Mouse (Mus musculus) C2C12 (cell line): Measurements from ENCODE around the gene St6galnac6.

Source experiments
- CTCF ChIP-seq: IDR thresholded peaks from one replicate; pipeline ENCODE4 v1.5.1; 2011; ENCODE audit not compliant: control insufficient read depth, insufficient read depth, insufficient read length
- FOSL1 ChIP-seq: IDR thresholded peaks from one replicate; pipeline ENCODE4 v1.8.0; 2011; ENCODE audit warnings: mild to moderate bottlenecking, low read length; ENCODE audit not compliant: poor library complexity, insufficient read depth, severe bottlenecking
- MAX ChIP-seq: IDR thresholded peaks from one replicate; pipeline ENCODE4 v1.6.1; 2011; ENCODE audit warnings: mild to moderate bottlenecking, control low read depth
- MYOD1 ChIP-seq: IDR thresholded peaks from one replicate; pipeline ENCODE4 v1.6.1; 2011; ENCODE audit warnings: low read depth; ENCODE audit not compliant: control insufficient read depth, insufficient read length
- MYOG ChIP-seq: IDR thresholded peaks from one replicate; pipeline ENCODE4 v1.6.1; 2011; ENCODE audit not compliant: control insufficient read depth, insufficient read length; ENCODE audit errors: extremely low read depth
- USF1 ChIP-seq: IDR thresholded peaks from one replicate; pipeline ENCODE4 v1.6.1; 2011; ENCODE audit warnings: low read depth, mild to moderate bottlenecking, control low read depth, moderate library complexity

DNA sequence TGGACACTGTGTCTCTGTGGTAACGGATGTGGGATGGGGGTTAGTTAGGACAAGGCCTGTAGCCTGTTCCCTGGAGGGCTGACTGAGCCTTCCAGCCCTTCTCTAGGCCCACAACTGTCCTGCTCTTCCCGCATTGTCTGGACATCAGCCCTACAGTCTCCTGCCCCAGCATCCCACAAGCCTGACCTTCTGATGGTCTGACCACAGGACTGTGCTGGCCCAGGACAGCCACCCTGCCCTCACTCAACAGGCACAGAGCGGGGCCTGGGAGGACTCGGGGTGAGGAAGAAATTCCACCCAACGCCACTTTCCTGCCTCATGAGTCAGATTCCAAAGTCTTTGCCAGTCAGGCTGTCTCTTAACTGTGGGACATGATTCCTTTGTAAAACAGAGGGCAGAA is 1.8 kb upstream of the St6galnac6 start:
- TF ChIP-seq FOSL1 (peak; percentile 15), CTCF (no peak), MAX (no peak), MYOG (no peak), MYOD1 (peak; percentile 8), USF1 (no peak)
